Mouse (Mus musculus): ENCODE measurements around the gene Olfr98.
"Not testable (repeated sequence)": the region's sequence is repeated elsewhere in the genome, so short reads cannot be mapped to it uniquely, and the experiment has no call there.

DNA sequence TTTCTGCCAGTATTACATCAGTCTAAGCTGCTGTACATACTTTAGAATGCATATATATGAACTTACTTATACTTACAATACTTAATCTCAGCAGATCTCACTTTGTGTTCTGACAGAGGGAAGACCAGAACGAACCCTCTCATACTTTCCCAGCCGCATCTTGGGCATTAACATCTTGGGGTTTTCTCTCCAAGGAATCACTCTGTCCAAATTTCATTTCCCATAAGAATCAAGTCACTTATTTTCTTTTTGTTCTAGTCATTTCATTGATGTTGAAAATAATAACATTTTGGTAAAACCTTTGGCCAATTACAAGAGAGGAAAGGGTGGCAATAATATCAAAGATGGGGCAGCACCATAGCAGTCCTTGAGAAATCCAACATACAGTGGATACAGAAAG lies 26.3 kb downstream of the Olfr98 start, which contains the start of gene Olfr97:
- not testable (repeated sequence) for TF ChIP-seq POLR2A (IDR thresholded peaks at IDR 0.05; ENCODE audit: borderline replicate concordance, extremely low read depth, low read depth, low read length); CTCF (IDR thresholded peaks at IDR 0.05; ENCODE audit: insufficient read depth, low read length)

Data from lung, adult 2 months (tissue).